22 mouse cellular contexts compared by ENCODE assay signal in genomic region chr10:21890293-21890692, GRCm38 (mm10). TPM values are rescaled to one million over a fixed set of nuclear protein-coding genes. Genes with fewer than 3 reads are reported as not detected.
DNase-seq lines count a peak whose midpoint lies in the region.
"Had no signal": no experiment of that assay in that cellular context is flagged by ENCODE, and none has a peak within 500 bp of the region (broad histone marks: within the 10 kb centered on the region; RNA-seq: fewer than 3 reads in every experiment).

No protein-coding gene starts in this region.

- no peak overlapping the region for H3K4me3 ChIP-seq in macrophage (ENCODE audit: inconsistent target)
- H3K4me3 ChIP-seq: forebrain, embryonic 10.5 days; heart, embryonic 15.5 days; hindbrain, embryonic 15.5 days; midbrain, embryonic 10.5 days had no signal

- DNase-seq in heart, adult 11 months = peak; percentile 89
- no peak for DNase-seq in heart, postnatal 25 days (ENCODE audit: low spot score)
- peak; percentile 9 for DNase-seq in lung, postnatal 36 days
- no peak for DNase-seq in lung, postnatal 4 days
- no peak for DNase-seq in c-Kit-positive CD71-positive TER-119-positive erythroid progenitor cells, embryonic 14.5 days (ENCODE audit: low spot score)
- no peak for DNase-seq in cerebellum, adult 9-11 months
- no peak for DNase-seq in left cerebral cortex, postnatal 25 days (ENCODE audit: low spot score in 2 of 2)
- DNase-seq: adrenal gland, postnatal 10 days; cerebellum, adult 11 months; cerebellum, postnatal 36 days; forebrain, postnatal 0 days; gastrocnemius, postnatal 36 days; heart, postnatal 4 days; kidney, adult 9 months; kidney, postnatal 25 days; lung, adult 2 months; lung, postnatal 14 days had no signal

- intact Hi-C loops in heart, postnatal 25 days (cut with DNase I) = no loop called here
- intact Hi-C loops in left cerebral cortex, postnatal 25 days (cut with DNase I) = no loop called here

- WGBS in macrophage (ENCODE audit: missing documents) = 37% methylated on average over 4 of the region's 4 CpGs

- no peaks in the 10 kb centered on the region for H3K79me2 ChIP-seq in macrophage (ENCODE audit: inconsistent target)

- H3K27ac ChIP-seq in macrophage = peak overlapping the region; percentile 49
- H3K27ac ChIP-seq: forebrain, embryonic 10.5 days; heart, embryonic 15.5 days; hindbrain, embryonic 15.5 days; midbrain, embryonic 10.5 days had no signal

- H3K36me3 ChIP-seq in macrophage (ENCODE audit: inconsistent target) = no peaks in the 10 kb centered on the region
- H3K36me3 ChIP-seq: forebrain, embryonic 10.5 days; heart, embryonic 15.5 days; midbrain, embryonic 10.5 days had no signal

RNA-seq across cellular contexts. Expression of gene Sgk1, which starts 8.3 kb away (rescaled TPM):
- 10 to 100 TPM; 46.0 to 51.8 TPM for total RNA-seq in heart, postnatal 25 days (2021)
- total RNA-seq in macrophage (2018; cell fraction: chromatin; rRNA removed) = 100 to 1,000 TPM in 18 of 26 experiments, 10 to 100 TPM in 8; 36.5 to 411 (median 145) TPM
- 100 to 1,000 TPM in 13 of 26 experiments, 10 to 100 TPM in 13; 28.4 to 201 (median 107) TPM for total RNA-seq in macrophage (2018; cell fraction: cytosol; rRNA removed)
- 100 to 1,000 TPM in 17 of 26 experiments, 10 to 100 TPM in 9; 46.0 to 325 (median 174) TPM for total RNA-seq in macrophage (2018; cell fraction: nucleus; rRNA removed)
- polyA plus RNA-seq in macrophage (2018) = 26.8 to 76.1 TPM (median 55.9 TPM) in 3 replicates
- total RNA-seq in left cerebral cortex, postnatal 25 days (2021) = 10 to 100 TPM; 69.3 to 73.0 TPM

Comparison
In these comparisons a context has a peak if more than half of its experiments do, and no peak if none do; other contexts are left out.
1. DNase-seq: peak in heart, adult 11 months (single experiment) and lung, postnatal 36 days (single experiment); none in heart, postnatal 25 days (single experiment), lung, postnatal 4 days (0 of 2), c-Kit-positive CD71-positive TER-119-positive erythroid progenitor cells, embryonic 14.5 days (single experiment), cerebellum, adult 9-11 months (single experiment) and left cerebral cortex, postnatal 25 days (0 of 2).